Mouse (Mus musculus) MEL (cell line): ENCODE results near the gene Dnah5.

Source experiments
- BHLHE40 ChIP-seq: IDR thresholded peaks from 2 replicates; pipeline ENCODE4 v1.6.1; 2012; ENCODE audit warnings: low read depth, mild to moderate bottlenecking, inconsistent platforms, low read length, improper control_type of control experiment, borderline replicate concordance
- CTCF ChIP-seq, 3 experiments: IDR thresholded peaks in 2 of 3; conservative IDR thresholded peaks in 1 of 3; 2 replicates each; pipeline ENCODE4 v1.5.1; 2011 to 2012; ENCODE audit warnings: low read length in 3 of 3, low read depth in 2 of 3, mild to moderate bottlenecking in 2 of 3, improper control_type of control experiment in 1 of 3, inconsistent platforms in 1 of 3, mixed read lengths in 1 of 3, moderate library complexity in 1 of 3; ENCODE audit not compliant: control insufficient read depth in 1 of 3, insufficient read depth in 1 of 3, poor library complexity in 1 of 3, severe bottlenecking in 1 of 3
- GABPA ChIP-seq: IDR thresholded peaks from 2 replicates; pipeline ENCODE4 v1.6.1; 2012; ENCODE audit warnings: low read depth, mild to moderate bottlenecking, inconsistent platforms, low read length, improper control_type of control experiment, moderate library complexity
- GATA1 ChIP-seq: IDR thresholded peaks from 2 replicates; pipeline ENCODE4 v1.6.1; 2011; ENCODE audit warnings: low read depth, low read length, improper control_type of control experiment
- MAX ChIP-seq: IDR thresholded peaks from 2 replicates; pipeline ENCODE4 v1.6.1; 2011; ENCODE audit warnings: low read length, improper control_type of control experiment
- MEF2A ChIP-seq: IDR thresholded peaks from 2 replicates; pipeline ENCODE4 v1.6.1; 2014; ENCODE audit warnings: low read depth, mild to moderate bottlenecking, inconsistent platforms, low read length, improper control_type of control experiment; ENCODE audit not compliant: poor library complexity, insufficient replicate concordance, severe bottlenecking; ENCODE audit errors: extremely low read depth
- MXI1 ChIP-seq: IDR thresholded peaks from 2 replicates; pipeline ENCODE4 v1.6.1; 2011; ENCODE audit warnings: mild to moderate bottlenecking, low read depth, low read length, improper control_type of control experiment
- MYC ChIP-seq: IDR thresholded peaks from 2 replicates; pipeline ENCODE4 v1.6.1; 2011; ENCODE audit warnings: low read depth, mild to moderate bottlenecking, low read length, improper control_type of control experiment, moderate library complexity
- POLR2A ChIP-seq, 2 experiments: IDR thresholded peaks; 2 replicates each; pipeline ENCODE4 v1.6.1; 2011 to 2012; ENCODE audit warnings: low read length in 2 of 2, mild to moderate bottlenecking in 2 of 2, control low read depth in 1 of 2, improper control_type of control experiment in 1 of 2, low read depth in 1 of 2, moderate library complexity in 1 of 2; ENCODE audit not compliant: control insufficient read depth in 1 of 2, insufficient read depth in 1 of 2, poor library complexity in 1 of 2
- SMC3 ChIP-seq: IDR thresholded peaks from 2 replicates; pipeline ENCODE4 v1.6.1; 2011; ENCODE audit warnings: low read depth, low read length, improper control_type of control experiment
- TBP ChIP-seq: IDR thresholded peaks from 2 replicates; pipeline ENCODE4 v1.8.0; 2011; ENCODE audit warnings: low read depth, low read length, improper control_type of control experiment
- USF1 ChIP-seq: IDR thresholded peaks from 2 replicates; pipeline ENCODE4 v1.6.1; 2014; ENCODE audit warnings: low read depth, mild to moderate bottlenecking, inconsistent platforms, low read length, improper control_type of control experiment, moderate library complexity
- USF2 ChIP-seq, 2 experiments: IDR thresholded peaks; 2 replicates each; pipeline ENCODE4 v1.6.1; 2011 to 2012; ENCODE audit warnings: improper control_type of control experiment in 2 of 2, low read length in 2 of 2, borderline replicate concordance in 1 of 2, inconsistent platforms in 1 of 2, low read depth in 1 of 2, mild to moderate bottlenecking in 1 of 2; ENCODE audit not compliant: insufficient read depth in 1 of 2
- ZC3H11A ChIP-seq: IDR thresholded peaks from 2 replicates; pipeline ENCODE4 v1.6.1; 2012; ENCODE audit warnings: low read depth, mild to moderate bottlenecking, inconsistent platforms, low read length, improper control_type of control experiment

DNA sequence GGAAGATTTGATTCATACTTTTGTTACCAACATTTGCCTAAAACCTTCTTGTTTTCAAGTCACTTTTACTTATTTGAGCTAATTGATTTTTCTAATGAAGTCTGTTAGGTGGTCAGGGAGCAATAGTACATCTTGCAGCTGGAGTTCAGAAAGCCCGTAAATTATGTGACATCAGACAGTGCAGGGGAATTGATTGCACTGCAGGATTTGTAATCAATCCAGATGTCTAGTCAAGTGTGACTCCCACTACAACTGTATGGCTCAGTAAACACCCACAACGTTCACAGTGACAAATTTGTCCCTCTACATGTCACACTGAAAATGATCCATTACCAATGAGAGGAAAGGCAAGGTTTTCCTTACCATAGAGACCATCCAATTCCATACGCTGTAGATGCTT is 177.4 kb downstream of the Dnah5 start:
- TF ChIP-seq MYC (no peak), MXI1 (no peak), TBP (no peak), USF2 (IDR thresholded peaks at IDR 0.05; ENCODE audit: borderline replicate concordance in 1 of 2, insufficient read depth in 1 of 2, low read depth in 1 of 2, low read length in 2 of 2) (no peak), CTCF (IDR thresholded peaks at IDR 0.05 in 2 of 3, conservative IDR thresholded peaks at IDR 0.05 in 1 of 3; ENCODE audit: control insufficient read depth in 1 of 3, insufficient read depth in 1 of 3, low read depth in 2 of 3, low read length in 3 of 3, poor library complexity in 1 of 3, severe bottlenecking in 1 of 3) (no peak), POLR2A (IDR thresholded peaks at IDR 0.05; ENCODE audit: control insufficient read depth in 1 of 2, insufficient read depth in 1 of 2, low read depth in 1 of 2, low read length in 2 of 2, poor library complexity in 1 of 2) (no peak), BHLHE40 (no peak), MEF2A (no peak), GABPA (no peak), GATA1 (no peak), ZC3H11A (no peak), MAX (no peak), USF1 (no peak), SMC3 (no peak)
